Comparison of ENCODE assay signal across 8 mouse cellular contexts in genomic region chr3:37686751-37687150, GRCm38 (mm10). TPM values are rescaled to one million over a fixed set of nuclear protein-coding genes. Genes with fewer than 3 reads are reported as not detected.
DNase-seq lines count a peak whose midpoint lies in the region; ATAC-seq lines count a peak whose summit lies in the region.

No protein-coding gene starts in this region.

- H3K9me3 ChIP-seq in megakaryocyte, embryonic 14.5 days = no peaks in the 10 kb centered on the region
- H3K9me3 ChIP-seq in limb, embryonic 11.5 days (ENCODE audit: control insufficient read depth, low read length) = no peaks in the 10 kb centered on the region
- H3K9me3 ChIP-seq in stomach, embryonic 14.5 days (ENCODE audit: control insufficient read depth, low read depth, low read length) = no peaks in the 10 kb centered on the region

- peak overlapping the region; percentile 90 for H3K4me3 ChIP-seq in megakaryocyte, embryonic 14.5 days (replicated peaks)
- H3K4me3 ChIP-seq in limb, embryonic 11.5 days (ENCODE audit: low read depth, low read length) = peak overlapping the region; percentile 14
- peak overlapping the region; percentile 20; the same call in 1 of the 2 replicates for H3K4me3 ChIP-seq in stomach, embryonic 14.5 days (ENCODE audit: low read depth, low read length)

- peak overlapping the region; percentile 48 for H3K4me2 ChIP-seq in limb, embryonic 11.5 days (ENCODE audit: low read depth, severe bottlenecking)
- peak overlapping the region; percentile 46 for H3K4me2 ChIP-seq in stomach, embryonic 14.5 days (replicated peaks; ENCODE audit: low read depth, low read length)

- no peaks in the 10 kb centered on the region for H3K36me3 ChIP-seq in megakaryocyte, embryonic 14.5 days (replicated peaks; ENCODE audit: low read length)
- no peaks in the 10 kb centered on the region for H3K36me3 ChIP-seq in limb, embryonic 11.5 days (ENCODE audit: control insufficient read depth, insufficient read depth, low read length)
- no peaks in the 10 kb centered on the region for H3K36me3 ChIP-seq in stomach, embryonic 14.5 days (ENCODE audit: control insufficient read depth, insufficient read depth, low read length)

- H3K4me1 ChIP-seq in megakaryocyte, embryonic 14.5 days = peaks cover 58% of the 10 kb centered on the region
- peaks cover 7% of the 10 kb centered on the region; the same call in 1 of the 2 replicates for H3K4me1 ChIP-seq in limb, embryonic 11.5 days (ENCODE audit: control insufficient read depth, insufficient read depth, low read length)
- peaks cover 5% of the 10 kb centered on the region; the same call in 1 of the 2 replicates for H3K4me1 ChIP-seq in stomach, embryonic 14.5 days (ENCODE audit: control insufficient read depth, insufficient read depth, low read length)

- ATAC-seq in cerebellum, adult (ENCODE audit: insufficient number of reproducible peaks, low FRiP score, low TSS enrichment) = peak; percentile 4; the same call in 1 of the 2 replicates
- no peak for ATAC-seq in megakaryocyte, adult 5-6 weeks (ENCODE audit: poor library complexity, severe bottlenecking)
- no peak for ATAC-seq in limb, embryonic 11.5 days (ENCODE audit: insufficient number of reproducible peaks, low FRiP score, low TSS enrichment, low read depth)
- no peak for ATAC-seq in stomach, embryonic 14.5 days (ENCODE audit: insufficient number of reproducible peaks, insufficient read depth, low FRiP score, low read depth)

- no peak for DNase-seq in cerebellum, adult 8-10 months
- no peak for DNase-seq in limb, embryonic 11.5 days (ENCODE audit: low spot score)
- no peak for DNase-seq in right cerebral cortex, postnatal 14 days
- no peak for DNase-seq in adrenal gland, adult (ENCODE audit: inconsistent age in 2 of 2, low spot score in 1 of 2)

- H3K27ac ChIP-seq in limb, embryonic 11.5 days (replicated peaks; ENCODE audit: low read depth, low read length) = no peak overlapping the region
- no peak overlapping the region for H3K27ac ChIP-seq in stomach, embryonic 14.5 days (ENCODE audit: low read length)

- H3K9ac ChIP-seq in limb, embryonic 11.5 days (ENCODE audit: low read length) = no peak overlapping the region
- H3K9ac ChIP-seq in stomach, embryonic 14.5 days (replicated peaks; ENCODE audit: low read depth, low read length) = no peak overlapping the region; the same call in 1 of the 2 replicates

- 27% methylated on average over 6 of the region's 6 CpGs for WGBS in limb, embryonic 11.5 days
- 32% methylated on average over 6 of the region's 6 CpGs for WGBS in stomach, embryonic 14.5 days

- peaks cover 65% of the 10 kb centered on the region for H3K27me3 ChIP-seq in megakaryocyte, embryonic 14.5 days (replicated peaks)
- H3K27me3 ChIP-seq in limb, embryonic 11.5 days (ENCODE audit: control insufficient read depth, insufficient read depth, low read length) = no peaks in the 10 kb centered on the region
- no peaks in the 10 kb centered on the region for H3K27me3 ChIP-seq in stomach, embryonic 14.5 days (ENCODE audit: control insufficient read depth, insufficient read depth, low read length)

RNA-seq across cellular contexts. Expression of gene Gm5148, which starts 37.5 kb away (rescaled TPM):
- polyA plus RNA-seq in megakaryocyte, embryonic 14.5 days (2012; ENCODE audit: insufficient read depth, low replicate concordance) = not detected in 2 replicates
- total RNA-seq in megakaryocyte, adult 5-6 weeks (2015) = 0.13 TPM in 1 of 2 replicates, not detected in the other
- total RNA-seq in megakaryocyte, adult 5-6 weeks (2017) = 12.9 and 15.8 TPM in 2 replicates
- polyA plus RNA-seq in limb, embryonic 11.5 days (2014; fragmentation: Nextera tagmentation; extraction: Ambion mirVana) = 5.6 and 6.0 TPM in 2 replicates
- polyA plus RNA-seq in stomach, embryonic 14.5 days (2014; fragmentation: Nextera tagmentation; extraction: Ambion mirVana) = 7.7 and 8.7 TPM in 2 replicates

RNA-seq across cellular contexts. Expression of gene Spry1, which starts 47.0 kb away (rescaled TPM):
- polyA plus RNA-seq in megakaryocyte, embryonic 14.5 days (2012; ENCODE audit: insufficient read depth, low replicate concordance) = 7.7 and 11.5 TPM in 2 replicates
- total RNA-seq in megakaryocyte, adult 5-6 weeks (2015) = 0.50 and 1.2 TPM in 2 replicates
- 0.16 TPM in 1 of 2 replicates, not detected in the other for total RNA-seq in megakaryocyte, adult 5-6 weeks (2017)
- polyA plus RNA-seq in limb, embryonic 11.5 days (2014; fragmentation: Nextera tagmentation; extraction: Ambion mirVana) = 18.5 and 19.8 TPM in 2 replicates
- 18.2 and 19.1 TPM in 2 replicates for polyA plus RNA-seq in stomach, embryonic 14.5 days (2014; fragmentation: Nextera tagmentation; extraction: Ambion mirVana)

Comparison
In these comparisons a context has a peak if more than half of its experiments do, and no peak if none do; other contexts are left out.
1. H3K4me3 ChIP-seq: peak in every context shown above with its lines; median percentile 90 in megakaryocyte, embryonic 14.5 days; 20 in stomach, embryonic 14.5 days; 14 in limb, embryonic 11.5 days.